Comparison of ENCODE assay signal across 13 mouse cellular contexts in genomic region chr5:134396519-134396918, GRCm38 (mm10). TPM values are rescaled to one million over a fixed set of nuclear protein-coding genes. Genes with fewer than 3 reads are reported as not detected.
DNase-seq lines count a peak whose midpoint lies in the region; ATAC-seq and TF ChIP-seq lines count a peak whose summit lies in the region.
"Had no signal": no experiment of that assay in that cellular context is flagged by ENCODE, and none has a peak within 500 bp of the region (broad histone marks: within the 10 kb centered on the region; RNA-seq: fewer than 3 reads in every experiment).

No protein-coding gene starts in this region.

- no peak overlapping the region for H3K4me2 ChIP-seq in forebrain, embryonic 14.5 days (ENCODE audit: low read length)
- no peak overlapping the region for H3K4me2 ChIP-seq in forebrain, embryonic 12.5 days
- H3K4me2 ChIP-seq: hindbrain, embryonic 14.5 days had no signal

- no peak overlapping the region for H3K9ac ChIP-seq in forebrain, embryonic 14.5 days (ENCODE audit: low read length)
- no peak overlapping the region for H3K9ac ChIP-seq in forebrain, embryonic 12.5 days
- no peak overlapping the region for H3K9ac ChIP-seq in heart, adult 2 months (ENCODE audit: low read depth, low read length)
- H3K9ac ChIP-seq: hindbrain, embryonic 14.5 days; liver, embryonic 14.5 days had no signal

- peak overlapping the region; percentile 27; the same call in 1 of the 2 replicates for H3K27ac ChIP-seq in forebrain, embryonic 14.5 days (ENCODE audit: low read depth, low read length)
- no peak overlapping the region for H3K27ac ChIP-seq in forebrain, embryonic 12.5 days
- peak overlapping the region; percentile 77 for H3K27ac ChIP-seq in bone marrow, adult 2 months (ENCODE audit: control insufficient read depth, insufficient read depth, low read depth, low read length, poor library complexity)
- H3K27ac ChIP-seq in heart, adult 2 months: no peak overlapping the region
- H3K27ac ChIP-seq: gastrocnemius, adult 2 months; hindbrain, embryonic 14.5 days; liver, embryonic 14.5 days had no signal

- WGBS in forebrain, embryonic 14.5 days: 74% methylated on average over 9 of the region's 9 CpGs
- 83% methylated on average over 9 of the region's 9 CpGs for WGBS in forebrain, embryonic 12.5 days
- 59% methylated on average over 9 of the region's 9 CpGs for WGBS in bone marrow, adult 2 months
- WGBS in heart, adult 2 months: 26% methylated on average over 9 of the region's 9 CpGs

- TF ChIP-seq POLR2A in bone marrow, adult 2 months (IDR thresholded peaks at IDR 0.05; ENCODE audit: borderline replicate concordance, control insufficient read depth, low read depth, low read length): no peak
- TF ChIP-seq POLR2A in heart, adult 2 months (IDR thresholded peaks at IDR 0.05; ENCODE audit: insufficient read depth, low read depth, low read length): no peak

- H3K9me3 ChIP-seq in forebrain, embryonic 14.5 days (replicated peaks; ENCODE audit: control insufficient read depth, low read length): no peaks in the 10 kb centered on the region
- no peaks in the 10 kb centered on the region for H3K9me3 ChIP-seq in forebrain, embryonic 12.5 days

- H3K4me1 ChIP-seq in forebrain, embryonic 14.5 days (ENCODE audit: control insufficient read depth, insufficient read depth, low read length): no peaks in the 10 kb centered on the region; the same call in 1 of the 2 replicates
- peaks cover 3% of the 10 kb centered on the region; the same call in 1 of the 2 replicates for H3K4me1 ChIP-seq in forebrain, embryonic 12.5 days
- H3K4me1 ChIP-seq in bone marrow, adult 2 months (ENCODE audit: control insufficient read depth, insufficient read depth, low read length): peaks cover 3% of the 10 kb centered on the region; the same call in 1 of the 2 replicates
- peaks cover 2% of the 10 kb centered on the region for H3K4me1 ChIP-seq in heart, adult 2 months (ENCODE audit: control insufficient read depth, insufficient read depth, low read length)

- H3K4me3 ChIP-seq in forebrain, embryonic 14.5 days (ENCODE audit: low read depth, low read length): no peak overlapping the region
- no peak overlapping the region for H3K4me3 ChIP-seq in forebrain, embryonic 12.5 days (replicated peaks)
- peak overlapping the region; percentile 29 for H3K4me3 ChIP-seq in bone marrow, adult 2 months (replicated peaks; ENCODE audit: control insufficient read depth, low read depth, low read length)
- no peak overlapping the region for H3K4me3 ChIP-seq in heart, adult 2 months
- H3K4me3 ChIP-seq: erythroblast, embryonic 14.5 days; gastrocnemius, adult 2 months had no signal

- TF ChIP-seq CTCF in bone marrow, adult 2 months (IDR thresholded peaks at IDR 0.05; ENCODE audit: control insufficient read depth, insufficient read depth, low read length): no peak
- no peak for TF ChIP-seq CTCF in heart, adult 2 months (IDR thresholded peaks at IDR 0.05)

- peaks cover 91% of the 10 kb centered on the region for H3K36me3 ChIP-seq in forebrain, embryonic 14.5 days (ENCODE audit: control insufficient read depth, insufficient read depth, low read length)
- H3K36me3 ChIP-seq in forebrain, embryonic 12.5 days (replicated peaks): peaks cover 90% of the 10 kb centered on the region
- H3K36me3 ChIP-seq in heart, adult 2 months (ENCODE audit: control insufficient read depth, insufficient read depth, low read length): no peaks in the 10 kb centered on the region

- intact Hi-C loops in heart, adult 2 months (cut with DNase I): loop anchor here (10.0 kb wide), 1 partner anchor 498 kb away; no protein-coding TSS in a partner anchor

- 0 out of 2 replicates have a peak, but pooled peaks have one; percentile 37 for TF ChIP-seq EP300 in heart, adult 2 months (IDR thresholded peaks at IDR 0.05; ENCODE audit: insufficient read depth, low read depth, low read length)

- no peaks in the 10 kb centered on the region for H3K79me2 ChIP-seq in heart, adult 2 months (replicated peaks; ENCODE audit: control insufficient read depth, insufficient read depth, low read length)

- peak; percentile 52 for DNase-seq in forebrain, embryonic 14.5 days (ENCODE audit: low spot score)
- peak in 1 of 2 experiments; percentile 53 for DNase-seq in heart, adult 2 months
- DNase-seq in heart, postnatal 4 days: peak; percentile 39
- no peak for DNase-seq in thymus, postnatal 0 days (ENCODE audit: low spot score)
- DNase-seq in layer of hippocampus, adult 11-12 months (ENCODE audit: low spot score): no peak
- no peak for DNase-seq in cerebellum, postnatal 4 days (ENCODE audit: low spot score in 2 of 2)
- DNase-seq: cerebellum, postnatal 25 days; gastrocnemius, adult 2 months had no signal

- ATAC-seq in forebrain, embryonic 14.5 days: peak; percentile 42; the same call in 1 of the 2 replicates
- no peak for ATAC-seq in forebrain, embryonic 12.5 days (ENCODE audit: low FRiP score)

- H3K27me3 ChIP-seq in forebrain, embryonic 14.5 days (replicated peaks; ENCODE audit: control insufficient read depth, insufficient read depth, low read length): no peaks in the 10 kb centered on the region
- no peaks in the 10 kb centered on the region for H3K27me3 ChIP-seq in forebrain, embryonic 12.5 days
- no peaks in the 10 kb centered on the region for H3K27me3 ChIP-seq in heart, adult 2 months (ENCODE audit: control insufficient read depth, insufficient read depth, low read length)

RNA-seq across cellular contexts. Expression of gene Gtf2ird1, which starts 60.0 kb away (rescaled TPM):
- 50.9 and 60.7 TPM in 2 replicates for polyA plus RNA-seq in forebrain, embryonic 14.5 days (2014; fragmentation: Nextera tagmentation; extraction: Ambion mirVana)
- 111 and 112 TPM in 2 replicates for polyA plus RNA-seq in forebrain, embryonic 12.5 days (2016; fragmentation: Nextera tagmentation; extraction: Ambion mirVana)
- polyA plus RNA-seq in bone marrow, adult 2 months (2011; ENCODE audit: insufficient read depth, insufficient read length, low replicate concordance, missing spikeins): 11.2 and 13.1 TPM in 2 replicates
- total RNA-seq in heart, adult 2 months (2021): 10 to 100 TPM; 23.8 to 26.4 TPM
- polyA plus RNA-seq in heart, adult 2 months (2012; rRNA removed): 13.4 and 18.0 TPM in 2 replicates
- total RNA-seq in heart, postnatal 4 days (2021): 10 to 100 TPM; 59.8 to 60.3 TPM
- polyA plus RNA-seq in thymus, postnatal 0 days (2015; fragmentation: Nextera tagmentation; extraction: Ambion mirVana): 54.7 and 67.4 TPM in 2 replicates

Comparison
In these comparisons a context has a peak if more than half of its experiments do, and no peak if none do; other contexts are left out.
1. H3K27ac ChIP-seq: peak in forebrain, embryonic 14.5 days (single experiment) and bone marrow, adult 2 months (single experiment); none in forebrain, embryonic 12.5 days (single experiment) and heart, adult 2 months (single experiment).
2. DNase-seq: peak in forebrain, embryonic 14.5 days (single experiment) and heart, postnatal 4 days (single experiment); none in thymus, postnatal 0 days (single experiment), layer of hippocampus, adult 11-12 months (single experiment) and cerebellum, postnatal 4 days (0 of 2).